Mouse (Mus musculus): ENCODE data around the gene Dnal1. TPM values are rescaled to one million over a fixed set of nuclear protein-coding genes. Genes with fewer than 3 reads are reported as not detected.
"Not testable (repeated sequence)": the region's sequence is repeated elsewhere in the genome, so short reads cannot be mapped to it uniquely, and the experiment has no call there.

Gene Dnal1
- total and polyA plus RNA-seq, 2 experiments from 2014 or later, result 10.7 to 15.6 TPM

DNA sequence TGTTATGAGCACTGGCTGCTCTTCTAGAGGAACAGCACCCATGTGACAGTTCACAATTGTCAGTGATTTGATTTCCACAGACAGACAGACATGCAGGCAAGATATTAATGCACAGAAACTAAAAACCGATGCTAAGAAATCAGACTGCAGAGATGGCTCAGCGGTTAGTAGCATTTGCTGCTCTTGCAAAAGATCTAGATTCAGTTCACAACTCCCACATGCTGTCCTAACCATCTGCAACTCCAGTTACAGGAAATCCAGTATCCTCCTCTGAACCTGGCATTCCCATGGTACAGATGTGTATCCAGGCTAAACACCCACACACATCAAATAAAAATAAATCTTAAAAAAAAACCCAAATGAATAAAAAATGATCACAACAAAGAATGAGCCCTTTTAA lies 42.5 kb upstream of the Dnal1 start:
- Histone ChIP-seq H3K27me3 (ENCODE audit: insufficient read depth, low read length) (peaks cover 22% of the 10 kb centered on the region; the same call in 1 of the 2 replicates), H3K27ac (ENCODE audit: low read depth, low read length) (no peak overlapping the region), H3K4me2 (ENCODE audit: low read depth, low read length, poor library complexity, severe bottlenecking) (no peak overlapping the region), H3K36me3 (ENCODE audit: insufficient read depth, low read length) (no peaks in the 10 kb centered on the region), H3K9ac (replicated peaks; ENCODE audit: low read length, poor library complexity, severe bottlenecking) (no peak overlapping the region), H3K4me3 (ENCODE audit: low read depth, low read length) (no peak overlapping the region), H3K4me1 (ENCODE audit: insufficient read depth, low read length) (no peaks in the 10 kb centered on the region), H3K9me3 (ENCODE audit: low read length) (no peaks in the 10 kb centered on the region)
- no peak for ATAC-seq (ENCODE audit: low FRiP score)
- DNase-seq (ENCODE audit: low spot score), result no peak
- WGBS, result 94% methylated on average over 2 of the region's 2 CpGs
- TF ChIP-seq CTCF (IDR thresholded peaks at IDR 0.05), result no peak

DNA sequence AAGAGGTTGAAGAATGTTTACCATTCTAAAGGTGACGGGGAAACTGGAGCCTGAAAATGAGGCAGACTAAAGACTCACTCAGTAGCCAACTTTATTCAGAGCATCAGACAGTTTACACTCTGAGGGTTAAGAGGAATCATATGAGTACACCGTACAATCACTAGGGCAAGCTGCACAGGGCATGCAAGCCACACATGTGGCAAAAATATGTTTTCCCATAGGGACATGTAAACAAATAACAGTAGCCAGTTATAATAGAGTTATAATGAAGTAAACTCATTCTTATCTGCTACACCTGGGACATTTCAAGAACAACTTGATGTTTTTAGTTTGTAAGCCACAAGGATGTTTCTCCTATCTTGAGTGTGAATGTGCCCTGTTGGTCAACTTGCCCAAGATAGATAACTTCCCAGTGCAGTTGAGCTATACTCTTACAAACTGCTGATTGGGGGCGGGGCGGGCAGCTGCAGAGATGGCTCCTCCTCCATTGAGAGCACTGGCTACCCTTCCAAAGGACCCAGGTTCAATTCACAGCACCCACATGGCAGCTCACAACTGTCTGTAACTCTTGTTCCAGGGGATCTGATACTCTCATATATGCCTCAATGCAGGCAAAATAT lies 36.7 kb upstream of the Dnal1 start:
- DNase-seq (ENCODE audit: low spot score) (no peak), ATAC-seq (ENCODE audit: low FRiP score) (no peak)
- H3K9ac ChIP-seq (replicated peaks; ENCODE audit: low read length, poor library complexity, severe bottlenecking), result no peak overlapping the region
- no peak overlapping the region for H3K4me2 ChIP-seq (ENCODE audit: low read depth, low read length, poor library complexity, severe bottlenecking)
- no peak for TF ChIP-seq CTCF (IDR thresholded peaks at IDR 0.05)
- no peaks in the 10 kb centered on the region for H3K36me3 ChIP-seq (ENCODE audit: insufficient read depth, low read length)
- no peaks in the 10 kb centered on the region for H3K9me3 ChIP-seq (ENCODE audit: low read length)
- H3K27ac ChIP-seq (ENCODE audit: low read depth, low read length), result no peak overlapping the region
- H3K4me3 ChIP-seq (ENCODE audit: low read depth, low read length), result no peak overlapping the region
- no peaks in the 10 kb centered on the region for H3K27me3 ChIP-seq (ENCODE audit: insufficient read depth, low read length)
- WGBS, result 84% methylated on average over 4 of the region's 4 CpGs
- H3K4me1 ChIP-seq (ENCODE audit: insufficient read depth, low read length), result no peaks in the 10 kb centered on the region

DNA sequence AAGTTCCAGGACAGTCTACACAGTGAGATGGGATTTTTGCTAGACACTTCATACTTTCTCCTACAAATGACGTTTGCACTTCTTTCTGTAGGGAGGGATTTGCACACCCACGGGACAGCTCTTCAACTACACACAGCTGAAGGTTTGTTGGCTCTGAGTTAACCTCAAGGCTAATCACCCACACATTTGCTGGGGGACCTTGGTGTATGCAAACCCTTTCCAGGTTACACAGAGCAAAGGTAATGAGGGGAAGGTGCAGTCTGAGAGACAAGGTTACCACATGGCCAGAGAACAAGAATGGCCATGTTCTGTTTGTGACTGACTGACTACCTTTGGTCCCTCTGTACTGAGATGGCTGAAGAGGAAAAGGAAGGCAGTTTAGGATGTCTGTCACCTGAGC lies 30.3 kb upstream of the Dnal1 start:
- no peak overlapping the region for H3K4me2 ChIP-seq (ENCODE audit: low read depth, low read length, poor library complexity, severe bottlenecking)
- H3K27ac ChIP-seq (ENCODE audit: low read depth, low read length), result no peak overlapping the region
- no peaks in the 10 kb centered on the region for H3K36me3 ChIP-seq (ENCODE audit: insufficient read depth, low read length)
- no peak for ATAC-seq (ENCODE audit: low FRiP score)
- no peaks in the 10 kb centered on the region for H3K4me1 ChIP-seq (ENCODE audit: insufficient read depth, low read length)
- no peak for DNase-seq (ENCODE audit: low spot score)
- no peaks in the 10 kb centered on the region for H3K27me3 ChIP-seq (ENCODE audit: insufficient read depth, low read length)
- WGBS, result 84% methylated on average over 2 of the region's 2 CpGs
- H3K4me3 ChIP-seq (ENCODE audit: low read depth, low read length), result no peak overlapping the region
- H3K9me3 ChIP-seq (ENCODE audit: low read length), result no peaks in the 10 kb centered on the region
- TF ChIP-seq CTCF (IDR thresholded peaks at IDR 0.05), result no peak
- no peak overlapping the region for H3K9ac ChIP-seq (replicated peaks; ENCODE audit: low read length, poor library complexity, severe bottlenecking)

DNA sequence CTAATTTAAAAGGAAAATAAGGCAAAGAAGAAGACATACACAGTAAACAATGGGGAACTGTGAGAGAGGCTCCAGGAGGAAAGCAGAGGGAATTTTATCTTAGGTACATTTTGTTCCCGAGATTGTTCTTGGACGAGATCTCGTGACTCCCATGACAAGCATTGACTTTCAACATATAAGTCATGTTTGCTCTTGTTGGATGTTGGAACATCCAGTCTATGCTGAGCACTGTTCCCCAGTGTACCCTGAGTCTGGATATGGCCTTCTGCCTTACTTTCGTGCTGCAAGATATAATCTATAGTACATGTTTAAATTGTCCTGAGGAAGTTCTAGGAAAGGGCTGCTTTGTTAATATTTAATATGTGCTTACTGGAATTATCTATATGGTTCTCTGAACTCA lies 29.6 kb upstream of the Dnal1 start:
- H3K9ac ChIP-seq (replicated peaks; ENCODE audit: low read length, poor library complexity, severe bottlenecking), result no peak overlapping the region
- 91% methylated on average over 4 of the region's 4 CpGs for WGBS
- H3K4me1 ChIP-seq (ENCODE audit: insufficient read depth, low read length), result no peaks in the 10 kb centered on the region
- no peak for DNase-seq (ENCODE audit: low spot score)
- H3K36me3 ChIP-seq (ENCODE audit: insufficient read depth, low read length), result no peaks in the 10 kb centered on the region
- H3K4me2 ChIP-seq (ENCODE audit: low read depth, low read length, poor library complexity, severe bottlenecking), result no peak overlapping the region
- ATAC-seq (ENCODE audit: low FRiP score), result no peak
- no peak overlapping the region for H3K27ac ChIP-seq (ENCODE audit: low read depth, low read length)
- no peaks in the 10 kb centered on the region for H3K27me3 ChIP-seq (ENCODE audit: insufficient read depth, low read length)
- H3K4me3 ChIP-seq (ENCODE audit: low read depth, low read length), result no peak overlapping the region
- TF ChIP-seq CTCF (IDR thresholded peaks at IDR 0.05), result no peak
- H3K9me3 ChIP-seq (ENCODE audit: low read length), result no peaks in the 10 kb centered on the region

DNA sequence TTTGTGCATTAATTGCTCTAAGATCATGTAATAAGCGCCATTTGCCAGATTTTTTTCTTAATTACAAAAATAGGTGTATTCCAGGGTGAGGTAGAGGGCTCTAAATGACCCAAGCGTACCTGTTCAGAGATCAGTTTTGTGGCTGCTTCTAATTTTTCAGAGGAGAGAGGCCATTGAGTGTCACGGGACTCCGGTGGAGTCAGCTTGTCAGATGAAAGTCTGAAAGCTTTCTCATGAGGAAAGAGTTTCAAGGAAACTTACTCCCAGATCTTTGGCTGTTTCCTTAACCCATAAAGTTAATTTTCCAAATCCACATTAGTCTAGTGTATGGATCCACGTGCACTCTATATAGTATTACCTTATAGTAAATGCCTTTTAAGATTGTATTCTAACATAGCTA lies 19.5 kb upstream of the Dnal1 start:
- not testable (repeated sequence) for DNase-seq (ENCODE audit: low spot score); H3K27ac ChIP-seq (ENCODE audit: low read depth, low read length)

DNA sequence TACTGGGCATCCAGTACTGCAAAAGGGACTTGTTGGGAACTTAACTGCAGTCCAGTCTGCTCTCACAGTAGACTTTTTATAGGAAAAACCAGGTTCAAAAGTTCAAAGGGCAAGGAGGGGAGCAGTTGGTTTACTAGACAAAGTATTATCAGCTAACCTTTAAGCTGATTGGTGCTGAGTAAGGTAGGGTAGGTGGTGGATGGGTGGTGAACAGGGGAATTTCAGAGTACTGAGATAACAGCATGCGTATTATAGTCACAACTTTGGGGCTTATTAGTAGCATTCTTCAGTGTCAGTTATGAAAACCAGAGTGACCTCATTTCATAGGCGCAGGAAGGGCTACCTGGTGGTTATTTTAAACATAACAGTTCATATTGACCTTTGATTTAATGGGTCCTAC lies 14.6 kb upstream of the Dnal1 start:
- no peak for ATAC-seq (ENCODE audit: low FRiP score)
- no peak for TF ChIP-seq CTCF (IDR thresholded peaks at IDR 0.05)
- Histone ChIP-seq H3K4me2 (ENCODE audit: low read depth, low read length, poor library complexity, severe bottlenecking) (no peak overlapping the region), H3K9me3 (ENCODE audit: low read length) (no peaks in the 10 kb centered on the region), H3K4me1 (ENCODE audit: insufficient read depth, low read length) (no peaks in the 10 kb centered on the region), H3K9ac (replicated peaks; ENCODE audit: low read length, poor library complexity, severe bottlenecking) (no peak overlapping the region), H3K27me3 (ENCODE audit: insufficient read depth, low read length) (no peaks in the 10 kb centered on the region), H3K36me3 (ENCODE audit: insufficient read depth, low read length) (no peaks in the 10 kb centered on the region), H3K27ac (ENCODE audit: low read depth, low read length) (no peak overlapping the region), H3K4me3 (ENCODE audit: low read depth, low read length) (no peak overlapping the region)
- 99% methylated on average over 2 of the region's 2 CpGs for WGBS
- no peak for DNase-seq (ENCODE audit: low spot score)

More for the DNA sequence above, 19.5 kb upstream of the Dnal1 start:
- not testable (repeated sequence) for H3K4me1 ChIP-seq (ENCODE audit: insufficient read depth, low read length); H3K4me3 ChIP-seq (ENCODE audit: low read depth, low read length); ATAC-seq (ENCODE audit: low FRiP score); H3K36me3 ChIP-seq (ENCODE audit: insufficient read depth, low read length); H3K4me2 ChIP-seq (ENCODE audit: low read depth, low read length, poor library complexity, severe bottlenecking); H3K9me3 ChIP-seq (ENCODE audit: low read length); H3K9ac ChIP-seq (replicated peaks; ENCODE audit: low read length, poor library complexity, severe bottlenecking); H3K27me3 ChIP-seq (ENCODE audit: insufficient read depth, low read length)
- 88% methylated on average over 5 of the region's 5 CpGs for WGBS
